Mouse (Mus musculus) intestine, embryonic 14.5 days (tissue): ENCODE data around the gene Lrrc17. TPM values are rescaled to one million over a fixed set of nuclear protein-coding genes. Genes with fewer than 3 reads are reported as not detected.
"Not testable (repeated sequence)": the region's sequence is repeated elsewhere in the genome, so short reads cannot be mapped to it uniquely, and the experiment has no call there.

ENCODE experiments used
- ATAC-seq: fragments of 200-750 bp; cut with Nextera tagmentation; replicated peaks from 2 replicates; pipeline ENCODE4 v1.8.0; 2017; ENCODE audit warnings: low read depth, moderate number of reproducible peaks, moderate TSS enrichment, moderate library complexity; ENCODE audit not compliant: low FRiP score, low TSS enrichment
- DNase-seq: peaks from one replicate; pipeline ENCODE4 v3.0.0-alpha.2; 2018; ENCODE audit warnings: low spot score
- H3K27ac ChIP-seq: fragments of 300-500 bp; sonication (generic); 2 replicates; pipeline ENCODE4 v1.5.1; 2014; ENCODE audit warnings: low read depth, mild to moderate bottlenecking, control low read depth
- H3K27me3 ChIP-seq: fragments of 300-500 bp; sonication (generic); replicated peaks from 2 replicates; pipeline ENCODE4 v1.6.1; 2014; ENCODE audit warnings: low read length, control low read depth; ENCODE audit not compliant: control insufficient read depth, insufficient read depth
- H3K36me3 ChIP-seq: fragments of 300-500 bp; sonication (generic); 2 replicates; pipeline ENCODE4 v1.6.1; 2014; ENCODE audit warnings: low read length, control low read depth; ENCODE audit not compliant: control insufficient read depth, insufficient read depth
- H3K4me1 ChIP-seq: fragments of 300-500 bp; sonication (generic); replicated peaks from 2 replicates; pipeline ENCODE4 v1.6.1; 2014; ENCODE audit warnings: low read length, control low read depth, mixed read lengths; ENCODE audit not compliant: control insufficient read depth, insufficient read depth
- H3K4me2 ChIP-seq: fragments of 300-500 bp; sonication (generic); 2 replicates; pipeline ENCODE4 v1.6.1; 2014; ENCODE audit warnings: low read length
- H3K4me3 ChIP-seq: fragments of 300-500 bp; sonication (generic); 2 replicates; pipeline ENCODE4 v1.5.1; 2014; ENCODE audit warnings: low read depth, low read length, control low read depth, mixed read lengths
- H3K9ac ChIP-seq: fragments of 300-500 bp; sonication (generic); 2 replicates; pipeline ENCODE4 v1.6.1; 2014; ENCODE audit warnings: mild to moderate bottlenecking, low read length
- H3K9me3 ChIP-seq: fragments of 300-500 bp; sonication (generic); 2 replicates; pipeline ENCODE4 v1.6.1; 2016; ENCODE audit warnings: low read length, control low read depth; ENCODE audit not compliant: control insufficient read depth
- WGBS: fragments of 180-500 bp; shearing (Covaris S2); extraction: QIAGEN DNeasy Blood & Tissue Kit; methylation state at CpG from one replicate; pipeline ENCODE4 v1.1.7; 2014; 5-methylcytosine and 5-hydroxymethylcytosine counted together
- polyA plus RNA-seq: library from polyadenylated mRNA; unstranded; fragments of >200 nt; fragmentation: Nextera tagmentation; extraction: Ambion mirVana; gene quantifications from 2 replicates; pipeline ENCODE4 v1.2.1, GENCODE M21; 2014

Lrrc17 gene
- polyA plus RNA-seq, 1 experiment from 2014 or later: 40.2 TPM

- no peak for DNase-seq
- no peak for ATAC-seq
- H3K4me2 ChIP-seq: no peak overlapping the region
- WGBS: 91% methylated on average over 9 of the region's 9 CpGs
- H3K4me1 ChIP-seq: no peaks in the 10 kb centered on the region
- no peak overlapping the region for H3K4me3 ChIP-seq
- no peaks in the 10 kb centered on the region for H3K9me3 ChIP-seq
- no peaks in the 10 kb centered on the region for H3K27me3 ChIP-seq
- no peak overlapping the region for H3K9ac ChIP-seq
- H3K27ac ChIP-seq: no peak overlapping the region
- no peaks in the 10 kb centered on the region for H3K36me3 ChIP-seq
Observed at GRCm38 (mm10) chr5:21593201-21593709, 49.9 kb downstream of the Lrrc17 start.

GRCm38 (mm10) chr5:21599536-21599935 lies 56.2 kb downstream of the Lrrc17 start:
- H3K27ac ChIP-seq, DNase-seq, H3K4me1 ChIP-seq, H3K9me3 ChIP-seq, H3K36me3 ChIP-seq, H3K9ac ChIP-seq, H3K27me3 ChIP-seq, H3K4me3 ChIP-seq, ATAC-seq, H3K4me2 ChIP-seq: not testable (repeated sequence)
- 61% methylated on average over 2 of the region's 2 CpGs for WGBS

- H3K36me3 ChIP-seq: no peaks in the 10 kb centered on the region
- H3K9ac ChIP-seq: no peak overlapping the region
- H3K4me1 ChIP-seq: no peaks in the 10 kb centered on the region
- no peak for DNase-seq
- H3K4me2 ChIP-seq: no peak overlapping the region
- no peak for ATAC-seq
- no peaks in the 10 kb centered on the region for H3K27me3 ChIP-seq
- WGBS: 91% methylated on average over 4 of the region's 4 CpGs
- no peaks in the 10 kb centered on the region for H3K9me3 ChIP-seq
- no peak overlapping the region for H3K4me3 ChIP-seq
- no peak overlapping the region for H3K27ac ChIP-seq
Observed at GRCm38 (mm10) chr5:21599961-21600360, 56.6 kb downstream of the Lrrc17 start.

GRCm38 (mm10) chr5:21605936-21606335 lies 62.6 kb downstream of the Lrrc17 start:
- Histone ChIP-seq H3K27me3 (no peaks in the 10 kb centered on the region), H3K4me2 (no peak overlapping the region), H3K9ac (no peak overlapping the region), H3K27ac (no peak overlapping the region), H3K4me3 (no peak overlapping the region), H3K4me1 (no peaks in the 10 kb centered on the region), H3K36me3 (no peaks in the 10 kb centered on the region), H3K9me3 (no peaks in the 10 kb centered on the region)
- DNase-seq (no peak), ATAC-seq (no peak)
- WGBS: 67% methylated on average over 6 of the region's 6 CpGs

GRCm38 (mm10) chr5:21608311-21609304 lies 65.2 kb downstream of the Lrrc17 start:
- Histone ChIP-seq H3K27me3 (no peaks in the 10 kb centered on the region), H3K9me3 (no peaks in the 10 kb centered on the region), H3K4me2 (no peak overlapping the region), H3K36me3 (no peaks in the 10 kb centered on the region), H3K4me1 (no peaks in the 10 kb centered on the region), H3K27ac (no peak overlapping the region), H3K4me3 (no peak overlapping the region), H3K9ac (no peak overlapping the region)
- DNase-seq: no peak
- 68% methylated on average over 12 of the region's 12 CpGs for WGBS
- no peak for ATAC-seq

GRCm38 (mm10) chr5:21610996-21611395 lies 67.6 kb downstream of the Lrrc17 start:
- Histone ChIP-seq H3K9me3 (no peaks in the 10 kb centered on the region), H3K36me3 (no peaks in the 10 kb centered on the region), H3K4me3 (no peak overlapping the region), H3K4me1 (no peaks in the 10 kb centered on the region), H3K27me3 (no peaks in the 10 kb centered on the region), H3K9ac (no peak overlapping the region), H3K4me2 (no peak overlapping the region), H3K27ac (no peak overlapping the region)
- 60% methylated on average over 3 of the region's 3 CpGs for WGBS
- ATAC-seq (no peak), DNase-seq (no peak)

GRCm38 (mm10) chr5:21614299-21614698 lies 70.9 kb downstream of the Lrrc17 start:
- H3K4me2 ChIP-seq, H3K27me3 ChIP-seq, H3K9me3 ChIP-seq, ATAC-seq, H3K4me1 ChIP-seq, H3K9ac ChIP-seq, H3K36me3 ChIP-seq, DNase-seq, H3K4me3 ChIP-seq, H3K27ac ChIP-seq: not testable (repeated sequence)
- 95% methylated on average over 11 of the region's 11 CpGs for WGBS

- 69% methylated on average over 3 of the region's 3 CpGs for WGBS
- H3K4me1 ChIP-seq: no peaks in the 10 kb centered on the region
- H3K9me3 ChIP-seq: no peaks in the 10 kb centered on the region
- DNase-seq (no peak), ATAC-seq (no peak)
- H3K9ac ChIP-seq: no peak overlapping the region
- no peaks in the 10 kb centered on the region for H3K36me3 ChIP-seq
- no peak overlapping the region for H3K4me3 ChIP-seq
- H3K4me2 ChIP-seq: no peak overlapping the region
- no peak overlapping the region for H3K27ac ChIP-seq
- H3K27me3 ChIP-seq: no peaks in the 10 kb centered on the region
Observed at GRCm38 (mm10) chr5:21616450-21617009, 73.2 kb downstream of the Lrrc17 start.
